Mouse (Mus musculus) intestine, embryonic 14.5 days (tissue): ENCODE data around the gene Itga7. TPM values are rescaled to one million over a fixed set of nuclear protein-coding genes. Genes with fewer than 3 reads are reported as not detected.

Source experiments
- ATAC-seq: fragments of 200-750 bp; cut with Nextera tagmentation; replicated peaks from 2 replicates; pipeline ENCODE4 v1.8.0; 2017; ENCODE audit warnings: low read depth, moderate number of reproducible peaks, moderate TSS enrichment, moderate library complexity; ENCODE audit not compliant: low FRiP score, low TSS enrichment
- DNase-seq: peaks from one replicate; pipeline ENCODE4 v3.0.0-alpha.2; 2018; ENCODE audit warnings: low spot score
- H3K27ac ChIP-seq: fragments of 300-500 bp; sonication (generic); 2 replicates; pipeline ENCODE4 v1.5.1; 2014; ENCODE audit warnings: low read depth, mild to moderate bottlenecking, control low read depth
- H3K27me3 ChIP-seq: fragments of 300-500 bp; sonication (generic); replicated peaks from 2 replicates; pipeline ENCODE4 v1.6.1; 2014; ENCODE audit warnings: low read length, control low read depth; ENCODE audit not compliant: control insufficient read depth, insufficient read depth
- H3K36me3 ChIP-seq: fragments of 300-500 bp; sonication (generic); 2 replicates; pipeline ENCODE4 v1.6.1; 2014; ENCODE audit warnings: low read length, control low read depth; ENCODE audit not compliant: control insufficient read depth, insufficient read depth
- H3K4me1 ChIP-seq: fragments of 300-500 bp; sonication (generic); replicated peaks from 2 replicates; pipeline ENCODE4 v1.6.1; 2014; ENCODE audit warnings: low read length, control low read depth, mixed read lengths; ENCODE audit not compliant: control insufficient read depth, insufficient read depth
- H3K4me2 ChIP-seq: fragments of 300-500 bp; sonication (generic); 2 replicates; pipeline ENCODE4 v1.6.1; 2014; ENCODE audit warnings: low read length
- H3K4me3 ChIP-seq: fragments of 300-500 bp; sonication (generic); 2 replicates; pipeline ENCODE4 v1.5.1; 2014; ENCODE audit warnings: low read depth, low read length, control low read depth, mixed read lengths
- H3K9ac ChIP-seq: fragments of 300-500 bp; sonication (generic); 2 replicates; pipeline ENCODE4 v1.6.1; 2014; ENCODE audit warnings: mild to moderate bottlenecking, low read length
- H3K9me3 ChIP-seq: fragments of 300-500 bp; sonication (generic); 2 replicates; pipeline ENCODE4 v1.6.1; 2016; ENCODE audit warnings: low read length, control low read depth; ENCODE audit not compliant: control insufficient read depth
- WGBS: fragments of 180-500 bp; shearing (Covaris S2); extraction: QIAGEN DNeasy Blood & Tissue Kit; methylation state at CpG from one replicate; pipeline ENCODE4 v1.1.7; 2014; 5-methylcytosine and 5-hydroxymethylcytosine counted together
- polyA plus RNA-seq: library from polyadenylated mRNA; unstranded; fragments of >200 nt; fragmentation: Nextera tagmentation; extraction: Ambion mirVana; gene quantifications from 2 replicates; pipeline ENCODE4 v1.2.1, GENCODE M21; 2014

The Itga7 gene
- polyA plus RNA-seq, 1 experiment from 2014 or later: 2.3 TPM

GRCm38 (mm10) chr10:128921883-128922821 is 11.5 kb upstream of the Itga7 start:
- ATAC-seq (no peak), DNase-seq (no peak)
- Histone ChIP-seq H3K4me1 (peaks cover 20% of the 10 kb centered on the region), H3K27me3 (no peaks in the 10 kb centered on the region), H3K9me3 (no peaks in the 10 kb centered on the region), H3K4me3 (peak overlapping the region; percentile 92), H3K27ac (0 out of 2 replicates have a peak overlapping the region, but pooled peaks have one; percentile 16), H3K4me2 (peak overlapping the region; percentile 70), H3K9ac (peak overlapping the region; percentile 78; the same call in 1 of the 2 replicates), H3K36me3 (peaks cover 14% of the 10 kb centered on the region)
- WGBS: 71% methylated on average over 16 of the region's 16 CpGs

DNA sequence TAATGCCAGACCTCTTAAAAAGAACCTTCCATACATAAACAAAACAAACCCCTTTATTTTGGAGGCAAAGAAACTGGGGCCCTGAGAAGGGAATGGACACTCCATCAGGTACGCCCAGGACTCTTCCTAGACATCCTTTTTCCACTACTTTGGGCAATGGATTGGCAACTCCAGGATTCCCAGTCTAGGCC is 10.9 kb upstream of the Itga7 start, which contains the start of gene Rdh5:
Gene Rdh5 (minus strand): TSS at position 67 of the 191 bp plus-strand sequence.
- peaks cover 20% of the 10 kb centered on the region for H3K4me1 ChIP-seq
- WGBS: 13% methylated on average over 1 of the region's 1 CpGs
- peaks cover 8% of the 10 kb centered on the region for H3K36me3 ChIP-seq
- no peaks in the 10 kb centered on the region for H3K27me3 ChIP-seq
- peak within 1 kb of the TSS; percentile 78 for H3K9ac ChIP-seq
- H3K4me3 ChIP-seq: peak within 1 kb of the TSS; percentile 92
- peak within 1 kb of the TSS; percentile 87 for H3K27ac ChIP-seq
- H3K9me3 ChIP-seq: no peaks in the 10 kb centered on the region
- peak within 1 kb of the TSS; percentile 70 for H3K4me2 ChIP-seq
- ATAC-seq (no peak), DNase-seq (no peak)

GRCm38 (mm10) chr10:128923013-128923691 is 10.5 kb upstream of the Itga7 start:
- Histone ChIP-seq H3K27me3 (no peaks in the 10 kb centered on the region), H3K9ac (peak overlapping the region; percentile 78), H3K36me3 (peaks cover 4% of the 10 kb centered on the region), H3K4me3 (peak overlapping the region; percentile 92), H3K9me3 (no peaks in the 10 kb centered on the region), H3K4me1 (peaks cover 20% of the 10 kb centered on the region), H3K4me2 (peak overlapping the region; percentile 70), H3K27ac (peak overlapping the region; percentile 87)
- ATAC-seq (peak; percentile 95), DNase-seq (peak; percentile 94)
- WGBS: under 1% methylated on average over 40 of the region's 42 CpGs

GRCm38 (mm10) chr10:128923935-128924334 is 9.7 kb upstream of the Itga7 start, which contains the start of gene Bloc1s1:
Gene Bloc1s1 (minus strand): TSS chr10:128924035.
- ATAC-seq (no peak), DNase-seq (no peak)
- Histone ChIP-seq H3K27me3 (peaks cover under 1% of the 10 kb centered on the region; the same call in 1 of the 2 replicates), H3K9ac (peak within 1 kb of the TSS; percentile 78), H3K9me3 (no peaks in the 10 kb centered on the region), H3K27ac (peak within 1 kb of the TSS; percentile 87), H3K36me3 (no peaks in the 10 kb centered on the region), H3K4me3 (peak within 1 kb of the TSS; percentile 92), H3K4me1 (peaks cover 20% of the 10 kb centered on the region), H3K4me2 (peak within 1 kb of the TSS; percentile 70)
- 57% methylated on average over 9 of the region's 9 CpGs for WGBS

DNA sequence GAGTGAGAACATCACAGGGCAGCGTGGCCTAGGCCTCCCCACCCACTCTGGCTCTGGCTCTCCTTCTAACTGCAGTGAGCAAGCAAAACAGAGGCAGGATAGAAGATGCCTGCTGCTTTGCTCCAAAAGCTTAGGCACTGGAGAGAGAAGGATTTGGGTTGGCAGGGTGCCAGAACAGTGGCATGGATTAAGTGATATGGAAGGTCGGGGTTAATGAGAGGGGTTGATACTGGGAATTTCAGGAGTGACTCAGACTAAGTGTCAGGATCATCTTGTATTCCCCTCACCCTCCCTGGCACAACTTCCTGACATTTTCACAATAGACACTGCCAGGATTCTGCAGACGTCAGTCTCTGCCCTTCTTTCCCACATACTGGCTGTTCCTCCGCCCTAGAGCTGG is 5.3 kb upstream of the Itga7 start:
- no peak for ATAC-seq
- Histone ChIP-seq H3K4me3 (no peak overlapping the region), H3K4me2 (no peak overlapping the region), H3K36me3 (no peaks in the 10 kb centered on the region), H3K27me3 (peaks cover 39% of the 10 kb centered on the region), H3K27ac (no peak overlapping the region), H3K9me3 (no peaks in the 10 kb centered on the region), H3K4me1 (peaks cover 5% of the 10 kb centered on the region; the same call in 1 of the 2 replicates), H3K9ac (no peak overlapping the region)
- WGBS: 42% methylated on average over 4 of the region's 4 CpGs
- no peak for DNase-seq

- ATAC-seq: no peak
- WGBS: 65% methylated on average over 7 of the region's 7 CpGs
- Histone ChIP-seq H3K27ac (no peak overlapping the region), H3K4me1 (no peaks in the 10 kb centered on the region), H3K9me3 (no peaks in the 10 kb centered on the region), H3K9ac (no peak overlapping the region), H3K27me3 (peaks cover 53% of the 10 kb centered on the region), H3K36me3 (no peaks in the 10 kb centered on the region), H3K4me2 (no peak overlapping the region), H3K4me3 (no peak overlapping the region)
- no peak for DNase-seq
Observed at GRCm38 (mm10) chr10:128929638-128930378, 3.8 kb upstream of the Itga7 start.

DNA sequence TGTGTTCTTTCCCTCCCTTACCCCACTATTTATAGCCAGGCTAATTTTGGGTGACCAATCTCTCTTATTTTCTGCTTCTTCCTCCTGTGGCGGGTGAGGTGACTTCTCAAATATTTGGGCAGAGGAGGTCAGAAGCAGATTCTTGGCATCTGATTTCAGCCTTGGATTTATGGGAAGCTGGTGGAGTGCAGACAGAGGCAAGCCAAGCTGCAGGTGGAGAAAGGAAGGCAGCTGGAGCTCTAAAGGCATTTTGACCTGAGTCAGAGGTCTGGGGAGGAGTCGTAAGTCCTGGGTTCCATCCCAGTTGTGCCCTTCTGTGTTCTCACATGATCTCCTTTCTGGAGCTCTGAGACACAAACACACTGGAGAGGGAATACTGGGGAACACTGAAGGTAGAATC is 2.2 kb upstream of the Itga7 start:
- whole genome bisulfite sequencing: 50% methylated on average over 2 of the region's 2 CpGs
- H3K4me2 ChIP-seq: no peak overlapping the region
- no peaks in the 10 kb centered on the region for H3K9me3 ChIP-seq
- H3K4me1 ChIP-seq: no peaks in the 10 kb centered on the region
- DNase-seq (no peak), ATAC-seq (no peak)
- H3K9ac ChIP-seq: no peak overlapping the region
- no peak overlapping the region for H3K27ac ChIP-seq
- no peaks in the 10 kb centered on the region for H3K36me3 ChIP-seq
- no peak overlapping the region for H3K4me3 ChIP-seq
- peaks cover 69% of the 10 kb centered on the region for H3K27me3 ChIP-seq

DNA sequence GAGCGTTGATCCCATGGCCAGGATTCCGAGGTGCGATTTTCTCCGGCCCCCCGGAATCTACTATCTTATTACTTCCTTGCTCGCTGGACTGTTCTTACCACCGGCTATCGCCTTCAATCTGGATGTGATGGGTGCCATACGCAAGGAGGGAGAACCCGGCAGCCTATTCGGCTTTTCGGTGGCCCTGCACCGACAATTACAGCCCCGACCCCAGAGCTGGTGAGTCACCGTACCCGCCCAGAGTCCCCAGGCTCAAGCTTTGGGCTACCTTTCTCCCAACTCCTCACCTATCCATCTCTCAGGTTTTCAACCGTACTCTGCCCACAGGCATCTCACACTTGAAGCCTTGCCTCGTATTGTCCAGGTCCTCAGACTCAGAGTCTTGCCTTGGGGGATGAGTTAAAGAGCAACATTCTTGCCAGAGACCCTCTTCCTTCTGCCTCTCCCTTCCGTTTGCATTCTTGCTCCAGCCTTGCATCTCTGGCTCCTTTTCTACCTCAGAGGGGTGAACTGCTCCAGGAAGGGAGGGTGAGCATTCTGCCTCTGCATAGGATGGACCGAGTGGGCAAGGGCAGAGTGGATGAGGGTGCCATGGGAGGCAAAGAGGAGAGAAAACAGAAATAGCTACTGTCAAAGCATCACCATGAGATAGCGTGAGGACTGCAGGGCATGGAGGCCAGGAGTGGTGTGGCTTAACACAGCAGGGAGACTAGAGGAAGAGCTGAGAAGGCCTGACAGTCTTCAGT is 531 bp downstream of the Itga7 start:
- Histone ChIP-seq H3K9me3 (no peaks in the 10 kb centered on the region), H3K9ac (no peak overlapping the region), H3K4me2 (peak overlapping the region; percentile 55), H3K4me3 (peak overlapping the region; percentile 34), H3K4me1 (no peaks in the 10 kb centered on the region), H3K27ac (no peak overlapping the region), H3K27me3 (peaks cover 67% of the 10 kb centered on the region), H3K36me3 (no peaks in the 10 kb centered on the region)
- WGBS: 3% methylated on average over 21 of the region's 21 CpGs
- DNase-seq (peak; percentile 61), ATAC-seq (no peak)
